Mouse (Mus musculus): Measurements from ENCODE around the gene Htr3b.
A peak's percentile ranks its signal among the peaks of the same experiment; 100 is the strongest.

Htr3b gene

DNA sequence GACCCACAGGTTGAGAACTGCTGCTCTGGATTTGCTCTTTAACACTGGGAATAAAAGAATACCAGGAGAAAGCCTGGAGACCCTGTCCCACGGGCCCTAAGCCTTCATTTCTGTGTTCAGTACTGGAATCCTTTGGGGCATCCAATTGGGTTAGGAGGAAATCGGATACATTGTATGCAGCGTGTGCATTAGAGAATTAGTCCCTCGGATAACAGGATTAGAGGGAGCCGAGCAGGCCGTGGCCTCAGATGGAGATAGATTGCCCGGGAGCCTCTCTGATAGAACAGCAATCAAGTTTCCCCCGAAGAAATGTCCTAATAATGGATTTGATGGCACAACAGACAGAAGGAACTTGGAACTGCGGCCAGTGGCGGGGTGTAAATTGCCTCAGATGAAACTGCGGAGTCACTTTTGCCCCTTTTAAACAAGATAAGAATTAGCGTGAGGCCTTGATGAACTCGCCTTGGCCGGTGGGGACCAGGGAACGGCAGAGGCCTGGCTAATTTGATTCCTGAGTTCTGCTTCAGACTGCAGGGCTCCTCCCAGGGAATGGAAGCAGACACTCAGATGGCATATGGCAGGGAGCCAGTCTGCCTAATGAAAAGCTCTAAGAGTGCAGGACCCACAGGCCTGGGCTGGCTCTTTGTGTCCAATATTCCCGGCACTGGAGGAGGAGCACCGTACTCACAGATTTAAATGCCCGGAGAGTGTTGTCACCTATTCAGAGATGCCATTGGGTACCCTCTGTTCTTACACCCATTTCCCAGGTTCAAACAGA is 48.6 kb downstream of the Htr3b start:
- no peak for DNase-seq

DNA sequence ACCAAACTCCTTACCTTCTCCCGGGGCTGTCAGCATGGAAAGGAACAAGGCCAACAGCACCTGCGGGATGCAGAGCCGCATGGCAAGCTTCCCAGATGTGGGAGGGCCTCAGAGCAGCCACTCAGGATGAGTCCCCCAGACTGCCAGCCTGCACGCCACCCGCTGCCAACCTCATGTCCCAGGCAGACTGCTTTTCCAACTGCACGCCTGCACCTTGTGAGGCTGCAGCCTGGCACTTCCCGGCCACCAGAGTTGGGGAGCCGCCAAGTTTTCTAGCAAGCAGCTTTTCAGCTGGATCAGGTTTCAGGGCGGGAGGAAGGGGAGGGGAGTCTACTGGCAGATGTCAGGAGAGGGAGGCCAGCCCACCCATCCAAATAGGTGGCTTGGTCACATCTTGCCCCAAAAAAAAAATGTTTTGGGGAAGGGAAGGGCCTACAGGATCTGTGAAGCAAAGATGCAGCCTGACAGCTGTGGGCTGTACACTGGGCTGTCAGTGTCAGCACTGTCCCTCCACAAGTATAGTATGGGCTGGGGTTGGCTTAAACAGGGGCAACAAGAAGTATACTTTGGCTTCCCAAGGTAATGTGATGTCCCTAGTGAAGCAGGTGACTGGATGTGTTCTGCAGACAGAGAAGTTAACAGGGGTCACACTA is 53.8 kb downstream of the Htr3b start, which contains the start of gene Htr3a:
Htr3a (minus strand) TSS at position 215 of the 653 bp plus-strand sequence.
- peak; percentile 62 for DNase-seq

DNA sequence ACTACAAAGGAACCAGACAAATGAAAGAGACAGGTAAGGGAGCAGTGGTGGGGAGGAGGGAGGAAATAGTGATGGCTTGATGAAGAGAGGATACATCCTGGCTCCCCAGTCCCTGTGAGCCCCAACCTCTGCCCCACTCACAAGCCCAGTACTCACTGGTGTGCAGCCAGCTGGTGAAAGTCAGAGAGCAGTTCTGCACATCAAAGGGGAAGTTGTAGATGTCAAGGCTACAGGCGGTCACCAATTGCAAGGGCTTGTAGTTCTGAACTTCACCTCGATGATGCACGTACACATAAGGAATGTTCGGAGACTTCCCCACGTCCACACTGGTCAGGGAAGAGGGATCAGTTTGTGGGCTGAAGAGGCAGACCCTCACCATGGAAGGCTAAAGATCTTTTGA is 60.4 kb downstream of the Htr3b start:
- no peak for DNase-seq

DNA sequence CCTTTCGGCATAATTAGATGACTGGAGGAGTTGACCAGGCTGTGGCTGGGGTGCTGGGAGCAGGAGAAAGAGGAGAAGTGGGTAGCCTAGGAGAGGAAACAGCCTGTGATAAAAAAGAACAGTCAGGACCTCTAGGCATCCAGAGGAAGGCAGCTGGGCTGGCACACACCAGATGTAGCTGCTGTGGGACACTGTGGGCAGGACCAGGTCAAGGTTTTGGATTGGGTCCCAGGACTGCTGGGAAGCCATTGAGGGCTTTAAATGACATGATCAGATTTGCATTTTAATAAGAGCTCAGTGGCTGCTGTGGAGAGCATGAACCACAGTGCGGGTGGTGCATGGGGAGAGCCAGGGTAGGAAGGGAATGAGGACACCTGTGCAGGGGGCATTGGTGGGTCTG is 61.0 kb downstream of the Htr3b start:
- no peak for DNase-seq

DNA sequence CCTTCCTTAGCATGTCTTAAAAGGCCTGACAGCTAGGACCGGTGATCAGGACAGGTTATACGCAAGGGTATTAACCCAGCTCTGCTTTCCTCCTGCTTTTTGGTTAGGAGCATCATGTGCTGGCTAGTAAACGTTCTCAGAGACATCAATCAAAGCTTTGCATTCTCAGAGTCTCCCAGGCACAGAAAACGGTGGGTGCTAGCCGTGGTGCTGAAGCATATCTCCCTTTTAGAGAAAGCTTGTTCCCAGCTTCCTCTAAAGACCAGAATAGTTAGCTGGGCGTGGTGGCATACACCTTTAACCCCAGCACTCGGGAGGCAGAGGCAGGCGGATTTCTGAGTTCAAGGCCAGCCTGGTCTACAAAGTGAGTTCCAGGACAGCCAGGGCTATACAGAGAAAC is 66.2 kb downstream of the Htr3b start:
- DNase-seq = no peak

DNA sequence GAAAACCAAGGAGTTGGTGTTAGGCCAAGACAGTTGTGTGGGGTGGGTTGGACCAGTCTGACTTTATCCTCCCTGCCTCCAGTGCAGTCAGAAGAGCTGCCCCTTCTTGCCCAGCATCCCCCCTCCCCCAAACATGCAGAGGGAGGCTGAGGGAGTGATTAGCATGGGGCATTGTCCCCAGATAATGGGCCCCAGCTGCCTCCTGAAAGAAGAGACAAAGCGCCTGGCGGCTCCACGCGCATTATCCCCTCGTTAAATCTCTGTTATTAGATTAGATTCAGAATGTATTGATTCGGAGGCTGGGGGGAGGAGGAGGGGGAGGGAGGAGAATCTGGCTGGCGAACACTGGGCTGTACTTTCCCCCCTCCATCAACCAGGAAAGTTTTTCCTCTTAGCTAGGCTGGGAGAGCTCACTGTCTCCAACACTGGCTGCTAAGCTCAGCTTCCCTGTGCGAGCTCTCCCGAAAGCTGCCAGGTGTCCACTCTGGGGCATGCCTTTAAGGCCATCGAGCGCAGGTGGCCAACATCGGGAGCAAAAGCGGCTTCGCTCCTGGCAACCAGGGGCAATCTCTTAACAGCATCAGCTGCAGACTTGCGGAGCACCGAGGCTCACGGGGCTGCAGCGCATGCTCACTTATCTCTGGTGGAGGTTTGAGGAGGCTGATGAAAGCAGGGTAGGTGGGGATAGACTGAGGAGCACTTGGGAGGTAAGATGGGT is 68.8 kb downstream of the Htr3b start:
- DNase-seq = no peak

DNA sequence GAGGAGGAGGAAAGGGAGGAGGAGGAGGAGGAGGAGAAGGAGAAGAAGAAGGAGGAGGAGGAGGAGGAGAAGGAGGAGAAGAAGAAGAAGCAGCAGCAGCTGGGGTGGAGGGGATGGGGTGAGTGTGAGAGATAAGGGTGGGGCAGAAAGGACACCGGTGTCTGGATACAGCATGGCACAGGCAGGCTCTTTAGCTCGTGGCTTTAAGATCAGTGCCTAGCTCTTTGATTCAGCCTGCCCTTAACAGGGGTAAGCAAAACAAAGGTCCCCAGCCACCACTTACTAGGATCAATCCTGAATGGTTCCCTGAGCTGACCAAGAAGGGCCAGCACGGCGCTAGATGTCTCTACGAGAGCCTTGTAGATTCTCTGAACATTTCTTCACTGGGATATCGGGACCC is 70.0 kb downstream of the Htr3b start:
- DNase-seq = no peak

DNA sequence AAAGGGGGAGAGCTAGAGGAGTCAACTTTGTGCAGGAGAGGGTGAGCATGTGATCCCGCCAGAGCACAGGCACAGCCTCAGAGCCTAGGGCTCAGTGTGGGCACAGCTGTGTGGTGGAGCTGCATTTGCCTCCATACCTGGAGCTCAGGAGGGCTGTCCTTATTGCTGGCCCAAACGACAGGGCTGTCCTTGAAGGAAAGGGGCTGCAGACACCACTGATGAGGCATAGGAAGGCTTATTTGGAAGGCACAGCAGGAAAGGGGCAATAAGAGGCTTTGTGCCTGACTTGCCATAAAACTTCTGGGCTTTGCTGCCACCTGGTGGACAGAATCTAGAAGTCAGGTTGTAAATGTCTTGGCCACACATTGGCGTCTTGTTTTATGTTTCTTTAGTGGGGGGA is 70.8 kb downstream of the Htr3b start:
- DNase-seq = peak; percentile 48

DNA sequence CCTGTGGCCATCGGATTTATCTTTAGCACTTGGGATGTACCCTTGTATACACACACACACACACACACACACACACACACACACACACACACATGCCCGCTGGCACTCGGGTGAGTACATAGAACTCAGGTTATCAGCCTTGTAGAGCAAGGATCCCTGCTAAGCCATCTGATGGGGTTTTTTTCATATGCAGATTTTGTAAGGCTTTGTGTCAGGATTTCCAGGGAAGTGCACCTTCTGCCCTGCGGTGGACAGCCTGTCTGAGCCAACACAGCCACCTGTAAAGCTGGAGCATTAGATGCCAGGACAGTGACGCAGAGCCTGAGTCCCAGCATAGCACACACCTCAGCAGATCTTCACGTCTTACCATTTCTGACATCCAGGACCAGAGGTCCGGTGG is 75.7 kb downstream of the Htr3b start:
- DNase-seq = no peak
